Mouse (Mus musculus) right cerebral cortex, postnatal 25 days (tissue): Measurements from ENCODE around the gene Gatb.
A peak's percentile ranks its signal among the peaks of the same experiment; 100 is the strongest.

Source experiments
- DNase-seq: peaks from one replicate; pipeline ENCODE4 v3.0.0; 2022

The Gatb gene

GRCm38 (mm10) chr3:85599526-85599925, 25.6 kb downstream of the Gatb start:
- DNase-seq = no peak

GRCm38 (mm10) chr3:85601841-85602305, 28.0 kb downstream of the Gatb start:
- no peak for DNase-seq

GRCm38 (mm10) chr3:85603811-85604210, 29.9 kb downstream of the Gatb start:
- no peak for DNase-seq

DNA sequence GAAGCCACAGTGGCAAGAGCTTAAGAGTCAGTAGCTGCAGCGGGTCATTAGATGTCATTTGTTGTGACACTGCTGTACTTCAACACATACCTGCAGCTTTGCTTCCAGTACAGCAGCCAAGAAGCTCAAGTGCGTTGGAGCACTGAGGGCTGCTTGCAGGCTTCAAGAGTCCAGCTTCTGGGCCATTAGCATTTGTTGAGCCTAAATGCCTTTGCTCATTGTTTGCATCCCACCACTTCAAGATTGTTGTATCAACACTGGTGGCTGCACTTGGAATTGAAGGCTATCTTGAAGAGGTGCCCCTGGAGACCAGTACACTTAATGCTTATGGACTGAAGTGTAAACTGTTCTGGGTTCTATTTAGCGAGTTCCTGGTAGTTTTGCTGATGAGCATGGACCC, 33.0 kb downstream of the Gatb start:
- DNase-seq = no peak

GRCm38 (mm10) chr3:85607753-85608152, 33.8 kb downstream of the Gatb start:
- no peak for DNase-seq

DNA sequence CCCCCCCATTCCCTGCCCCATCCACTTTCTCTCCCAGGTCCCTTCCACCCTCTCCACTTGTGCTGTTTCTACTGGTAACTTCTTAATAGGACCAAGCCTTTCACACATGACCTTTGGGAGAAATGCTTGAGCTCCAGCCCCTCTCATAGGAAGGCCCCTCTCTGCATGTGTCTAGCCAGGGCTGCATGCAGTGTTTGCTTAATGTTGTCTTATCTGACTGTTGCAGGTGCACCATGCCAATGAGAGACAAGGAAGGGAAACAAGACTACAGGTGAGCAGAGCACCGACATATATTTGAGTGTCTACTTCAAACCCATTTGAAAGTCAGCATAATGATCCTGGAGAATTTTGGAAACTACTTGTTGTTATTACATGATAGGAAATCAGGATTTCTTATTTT, 42.5 kb downstream of the Gatb start:
- DNase-seq = no peak

DNA sequence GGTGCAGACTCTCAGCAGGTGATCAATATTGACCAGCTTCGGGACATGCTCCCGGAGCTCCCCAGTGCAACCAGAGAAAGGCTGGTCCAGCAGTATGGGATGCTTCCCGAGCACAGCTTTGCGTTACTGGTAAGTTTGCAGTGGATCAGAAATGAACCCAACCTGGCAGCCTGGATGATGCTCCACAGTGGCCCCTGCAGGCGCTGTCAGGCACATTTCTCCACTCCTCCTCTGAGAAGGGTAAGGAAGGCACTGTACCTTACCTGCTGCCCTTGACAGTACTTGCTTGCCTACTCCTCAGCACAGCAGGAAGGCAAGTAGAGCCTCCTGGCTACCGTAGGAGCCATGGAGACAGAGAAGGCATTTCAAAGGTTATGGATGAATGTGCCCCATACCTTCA, 45.0 kb downstream of the Gatb start:
- DNase-seq = no peak

DNA sequence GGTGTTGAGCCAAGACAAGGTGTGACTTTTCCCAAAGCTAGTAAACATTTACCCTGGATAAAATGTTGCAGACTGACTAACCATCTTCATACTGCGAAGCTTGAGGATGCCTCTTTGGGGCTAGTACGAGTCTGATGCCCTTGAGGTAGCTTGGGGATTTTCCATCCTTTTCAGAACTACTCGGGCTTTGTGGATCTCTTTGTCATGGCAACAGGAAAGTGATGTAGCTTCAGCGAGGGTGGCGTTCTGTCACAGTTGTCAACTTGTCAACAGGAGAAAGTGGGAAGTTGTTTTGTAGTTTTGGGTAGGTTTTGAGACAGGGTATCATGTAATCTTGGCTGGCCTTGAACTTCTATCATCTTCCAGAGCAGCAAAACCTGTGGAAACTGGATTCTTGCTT, 45.4 kb downstream of the Gatb start:
- no peak for DNase-seq

DNA sequence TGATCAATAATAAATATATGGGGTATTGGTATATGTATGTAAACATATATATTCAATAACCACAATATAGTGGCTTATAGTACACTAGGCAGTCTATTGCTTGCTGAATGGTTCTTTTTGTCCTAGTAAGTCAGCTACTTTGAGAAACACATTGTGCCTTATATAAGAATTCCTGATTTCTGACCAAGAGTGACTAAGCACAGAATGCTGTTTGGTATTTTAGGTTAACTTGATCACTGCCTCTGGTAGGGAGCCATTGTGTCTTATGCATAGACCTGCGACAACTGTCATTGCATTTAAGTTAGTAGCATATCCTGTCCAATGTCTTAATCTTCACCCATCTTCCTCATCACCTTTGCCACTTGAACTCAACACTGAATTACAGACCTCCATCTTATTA, 45.8 kb downstream of the Gatb start:
- no peak for DNase-seq

DNA sequence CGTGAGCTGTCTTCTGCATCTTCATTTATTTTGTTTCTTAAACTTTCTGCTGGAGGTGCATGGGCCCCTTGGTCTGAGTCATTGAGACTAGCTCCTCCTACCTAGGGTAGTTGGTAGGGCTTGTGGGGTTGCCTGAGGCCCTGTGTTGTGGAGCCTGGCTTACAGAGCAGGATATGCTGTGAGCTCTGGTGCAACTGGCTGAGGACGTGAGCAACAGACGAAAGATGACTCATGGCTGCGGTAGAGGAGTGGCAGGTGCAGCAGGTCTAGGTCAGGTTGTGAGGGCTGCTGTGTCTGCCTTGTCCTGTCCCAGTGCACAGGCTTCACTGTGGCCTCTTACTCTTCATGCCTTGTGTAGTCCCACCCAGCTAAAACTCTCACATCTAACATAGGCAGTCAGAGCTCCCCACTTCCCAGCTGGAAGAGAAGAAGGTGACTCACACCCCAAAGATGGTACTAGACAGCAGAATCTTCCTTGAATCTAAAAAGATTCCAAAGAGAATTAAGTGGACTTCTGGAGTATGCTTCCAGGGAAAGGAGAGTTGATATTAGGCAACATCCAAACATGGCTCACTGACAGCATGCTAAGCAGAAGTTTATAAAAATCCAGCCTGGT, 56.1 kb downstream of the Gatb start:
- no peak for DNase-seq

DNA sequence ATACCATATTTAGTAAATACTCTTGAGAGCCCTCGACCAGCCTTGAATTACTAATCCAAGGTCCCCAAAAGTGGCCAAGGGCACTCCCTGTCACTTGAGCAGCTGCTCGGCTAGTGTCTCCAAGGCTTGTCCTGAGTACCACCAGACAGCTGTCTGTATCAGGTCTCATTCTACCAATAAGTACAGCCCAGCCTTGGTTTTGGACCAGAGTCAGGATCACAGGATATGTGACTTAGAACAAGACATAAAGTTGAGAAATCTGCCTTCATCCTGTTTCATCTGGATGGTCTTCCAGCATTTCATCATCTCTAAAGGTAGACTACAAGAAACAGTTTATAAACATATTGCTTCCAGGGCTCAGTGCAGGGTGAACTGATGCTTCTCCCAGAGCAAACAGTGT, 59.8 kb downstream of the Gatb start:
- no peak for DNase-seq

DNA sequence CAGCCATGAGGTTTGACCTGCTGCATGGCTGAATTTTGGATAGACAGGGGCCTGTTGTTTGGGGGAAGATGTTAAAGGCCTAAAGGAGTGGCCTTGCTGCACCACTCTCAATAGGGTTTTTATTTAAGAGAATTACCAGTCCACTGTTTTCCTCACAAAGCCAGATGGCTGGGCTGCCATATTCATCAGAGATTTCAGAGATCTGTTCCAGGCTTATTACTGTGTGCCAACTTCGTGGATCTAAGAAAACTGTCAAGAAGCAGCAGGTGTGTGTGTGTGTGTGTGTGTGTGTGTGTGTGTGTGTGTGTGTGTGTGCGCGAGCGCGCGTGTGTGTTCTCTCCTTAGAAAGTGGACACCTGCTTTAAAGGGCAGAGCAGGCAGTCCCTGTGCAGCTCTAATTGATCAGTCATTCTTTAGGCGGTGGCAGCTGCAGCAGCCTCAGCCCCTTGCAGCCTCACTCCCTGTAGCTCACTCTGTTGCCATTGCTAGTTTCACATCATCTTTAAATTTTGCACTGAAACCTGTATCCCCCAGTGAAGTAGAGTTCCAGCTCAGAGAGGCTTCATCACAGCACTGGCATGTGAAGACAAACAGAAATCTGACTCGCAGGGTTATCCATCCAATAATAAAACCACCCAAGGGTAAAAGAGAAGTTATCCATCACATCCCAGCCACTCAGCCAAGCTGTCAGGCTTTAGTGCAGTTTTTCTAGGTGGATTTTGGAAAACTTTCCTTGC, 60.6 kb downstream of the Gatb start:
- DNase-seq = no peak

GRCm38 (mm10) chr3:85635126-85635419, 61.2 kb downstream of the Gatb start:
- DNase-seq = no peak

- no peak for DNase-seq
These were observed 61.7 kb downstream of the Gatb start for GRCm38 (mm10) chr3:85635591-85635990.

DNA sequence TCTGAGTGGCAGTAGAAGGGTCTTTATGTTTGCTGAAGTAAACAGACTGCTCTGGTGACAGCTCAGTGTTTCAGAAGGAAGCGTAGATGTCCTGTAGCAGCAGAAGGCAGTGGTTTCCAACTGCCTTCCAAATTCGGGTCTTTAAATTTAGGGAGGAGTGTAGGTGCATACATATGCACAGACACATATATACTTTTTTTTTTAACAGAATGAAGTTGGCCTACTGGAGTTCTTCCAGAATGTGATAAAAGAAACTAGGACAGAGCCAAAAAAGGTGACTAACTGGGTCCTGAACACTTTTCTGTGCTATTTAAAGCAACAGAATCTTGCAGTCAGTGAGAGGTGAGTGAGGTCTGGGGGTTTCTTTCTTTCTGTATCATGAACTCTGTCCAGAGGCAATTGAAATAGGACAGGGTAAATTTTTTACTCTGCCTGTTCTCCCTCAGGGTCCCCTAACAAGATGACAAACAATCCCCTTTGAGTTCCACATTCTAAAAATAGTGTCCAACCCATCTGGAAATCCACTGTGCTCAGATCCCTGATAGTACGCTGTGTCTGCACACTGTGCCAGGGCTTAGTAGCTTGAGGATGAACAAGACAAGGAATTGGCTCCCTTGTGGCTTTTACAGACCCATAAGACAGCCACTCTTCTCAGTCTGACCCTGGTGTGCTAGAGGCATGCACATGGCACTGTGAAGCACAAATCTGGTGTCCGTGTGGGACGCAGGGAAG, 63.0 kb downstream of the Gatb start:
- DNase-seq = peak; percentile 26

GRCm38 (mm10) chr3:85641751-85642150, 67.8 kb downstream of the Gatb start:
- no peak for DNase-seq

- DNase-seq = no peak
These were observed 70.9 kb downstream of the Gatb start for GRCm38 (mm10) chr3:85644814-85645213.

DNA sequence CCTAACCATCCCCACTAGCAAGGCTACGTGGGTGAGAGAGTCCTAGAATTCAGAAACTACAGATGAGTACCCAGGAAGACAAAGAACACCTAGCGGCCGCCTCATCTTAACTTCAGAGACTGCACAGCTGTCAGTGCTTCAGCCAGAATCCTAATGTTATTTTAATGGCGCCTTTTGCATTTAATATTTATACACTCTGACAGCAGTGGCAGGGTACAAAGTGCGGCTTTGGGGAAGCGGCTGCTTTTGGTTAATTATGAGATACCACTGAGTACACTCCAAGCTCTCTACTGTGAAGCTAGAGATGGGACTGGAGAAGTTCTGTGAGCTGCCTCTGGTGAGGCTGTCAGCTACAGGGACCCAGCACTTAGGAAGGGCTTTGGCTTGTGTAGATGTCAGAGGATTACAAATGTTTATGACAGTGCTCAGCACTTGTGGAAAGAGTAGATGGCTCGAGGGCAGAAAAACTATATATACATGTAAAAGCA, 71.6 kb downstream of the Gatb start:
- no peak for DNase-seq

DNA sequence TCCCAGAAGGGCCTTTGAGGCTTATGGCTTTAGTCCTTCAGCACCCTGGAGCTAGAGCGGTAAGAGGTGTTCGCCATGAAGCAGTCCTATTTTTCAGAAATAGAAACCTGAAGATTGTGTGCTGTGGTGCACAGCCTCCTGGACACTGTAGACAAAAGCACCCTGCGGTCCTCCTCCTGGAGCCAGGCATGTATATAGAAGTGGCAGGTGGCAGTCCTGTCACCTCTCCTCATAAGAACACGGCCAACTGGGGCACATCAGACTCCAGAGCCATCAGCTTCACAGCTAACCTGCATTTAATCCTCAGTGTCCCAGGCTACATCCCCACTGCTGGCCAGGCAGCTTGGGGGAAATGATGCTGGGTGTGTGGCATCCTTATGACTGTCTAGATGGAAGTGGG, 75.3 kb downstream of the Gatb start:
- DNase-seq = no peak

DNA sequence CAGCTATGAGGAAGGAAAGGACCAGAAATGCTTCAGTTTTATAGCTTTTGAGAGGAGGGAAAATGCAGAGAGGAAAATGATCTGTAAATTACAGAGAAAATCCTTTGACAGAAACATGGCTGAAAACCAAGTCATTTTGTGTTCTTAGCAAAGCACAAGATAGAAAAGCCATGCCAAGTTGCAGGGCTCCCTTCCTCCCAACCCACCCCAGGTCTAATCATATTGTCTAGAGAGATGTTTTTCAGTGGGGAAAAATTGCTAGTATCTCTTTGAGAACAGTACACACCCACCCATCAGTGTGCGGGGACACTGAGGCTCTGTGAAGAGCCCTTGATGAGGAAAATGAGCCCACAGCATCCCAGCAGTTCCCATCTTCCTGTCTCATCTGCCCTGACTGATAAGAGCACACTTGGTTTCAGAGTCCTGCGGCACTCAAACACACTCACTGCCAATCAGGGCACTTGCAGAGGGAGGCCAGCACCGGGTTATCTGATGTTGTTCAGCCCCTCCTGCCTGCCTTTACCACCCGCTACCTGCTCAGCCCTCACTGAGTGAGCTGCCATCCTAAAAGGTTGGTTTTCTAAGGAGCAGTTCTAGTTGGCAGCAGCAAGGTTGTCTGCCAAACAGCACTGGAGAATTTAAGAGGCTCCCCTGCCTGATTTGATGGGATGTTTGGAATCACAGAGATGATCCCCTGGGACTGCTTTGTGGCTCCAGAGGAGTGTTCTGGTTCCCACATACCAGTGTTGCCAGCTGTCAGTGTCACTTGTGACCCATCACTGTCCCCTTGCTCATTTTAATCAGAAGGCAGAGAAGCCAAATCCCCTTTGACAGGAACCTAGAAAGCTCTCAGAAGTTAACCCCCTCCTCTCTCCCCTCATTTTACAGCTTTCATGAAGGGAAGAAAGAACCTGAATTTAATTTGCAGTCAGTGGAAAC, 79.1 kb downstream of the Gatb start:
- no peak for DNase-seq

GRCm38 (mm10) chr3:85655538-85655937, 81.6 kb downstream of the Gatb start:
- no peak for DNase-seq

DNA sequence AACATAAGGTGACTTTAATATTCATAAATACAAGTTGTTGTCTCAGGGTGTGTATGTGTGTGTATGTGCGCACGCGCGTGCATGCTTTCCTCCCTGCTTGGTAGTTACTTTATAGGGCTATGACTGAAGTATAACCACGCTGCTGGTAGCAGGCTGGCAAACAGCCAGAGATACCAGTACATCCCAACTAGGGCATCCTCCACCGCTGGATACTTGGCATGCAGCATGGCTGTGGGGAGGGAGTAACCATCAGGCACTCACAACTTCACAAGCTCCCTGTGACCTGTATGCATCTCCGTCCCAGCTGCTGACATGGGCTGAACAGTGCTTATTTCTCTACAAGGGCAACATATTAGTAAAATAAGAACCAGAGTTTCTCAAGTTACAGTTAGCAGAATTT, 85.8 kb downstream of the Gatb start:
- DNase-seq = no peak
